Mouse (Mus musculus) heart, embryonic 12.5 days (tissue): ENCODE data around the gene Il11ra1. TPM values are rescaled to one million over a fixed set of nuclear protein-coding genes. Genes with fewer than 3 reads are reported as not detected.
A peak's percentile ranks its signal among the peaks of the same experiment; 100 is the strongest.
"Not testable (repeated sequence)": the region's sequence is repeated elsewhere in the genome, so short reads cannot be mapped to it uniquely, and the experiment has no call there.

Source experiments
- ATAC-seq: fragments of 200-750 bp; cut with Nextera tagmentation; 2 replicates; pipeline ENCODE4 v1.8.0; 2017; ENCODE audit warnings: moderate TSS enrichment, moderate library complexity; ENCODE audit not compliant: insufficient number of reproducible peaks, low FRiP score
- H3K27ac ChIP-seq: fragments of 300-500 bp; sonication (generic); 2 replicates; pipeline ENCODE4 v1.5.1; 2016; ENCODE audit warnings: mild to moderate bottlenecking, moderate library complexity; ENCODE audit not compliant: poor library complexity, severe bottlenecking
- H3K27me3 ChIP-seq: fragments of 300-500 bp; sonication (generic); replicated peaks from 2 replicates; pipeline ENCODE4 v1.6.1; 2016; ENCODE audit warnings: mild to moderate bottlenecking, moderate library complexity
- H3K36me3 ChIP-seq: fragments of 300-500 bp; sonication (generic); 2 replicates; pipeline ENCODE4 v1.6.1; 2016; ENCODE audit warnings: mild to moderate bottlenecking, moderate library complexity
- H3K4me1 ChIP-seq: fragments of 300-500 bp; sonication (generic); replicated peaks from 2 replicates; pipeline ENCODE4 v1.6.1; 2016; ENCODE audit warnings: mild to moderate bottlenecking
- H3K4me2 ChIP-seq: fragments of 300-500 bp; sonication (generic); 2 replicates; pipeline ENCODE4 v1.6.1; 2016; ENCODE audit warnings: mild to moderate bottlenecking, moderate library complexity
- H3K4me3 ChIP-seq: fragments of 300-500 bp; sonication (generic); 2 replicates; pipeline ENCODE4 v1.5.1; 2016; ENCODE audit warnings: mild to moderate bottlenecking
- H3K9ac ChIP-seq: fragments of 300-500 bp; sonication (generic); 2 replicates; pipeline ENCODE4 v1.6.1; 2016; ENCODE audit warnings: mild to moderate bottlenecking, moderate library complexity
- H3K9me3 ChIP-seq: fragments of 300-500 bp; sonication (generic); replicated peaks from 2 replicates; pipeline ENCODE4 v1.6.1; 2016; ENCODE audit warnings: mild to moderate bottlenecking, moderate library complexity
- whole genome bisulfite sequencing: fragments of 180-500 bp; shearing (Covaris S2); methylation state at CpG from one replicate; pipeline ENCODE4 v1.1.7; 2016; 5-methylcytosine and 5-hydroxymethylcytosine counted together
- polyA plus RNA-seq: library from polyadenylated mRNA; unstranded; fragments of >200 nt; fragmentation: Nextera tagmentation; extraction: Ambion mirVana; gene quantifications from 2 replicates; pipeline ENCODE4 v1.2.1, GENCODE M21; 2016

Il11ra1 gene
- polyA plus RNA-seq, 1 experiment from 2014 or later: 148 TPM

GRCm38 (mm10) chr4:41679291-41679690, 20.5 kb upstream of the Il11ra1 start:
- peak; percentile 46 for ATAC-seq
- no peak overlapping the region for H3K4me3 ChIP-seq
- no peak overlapping the region for H3K4me2 ChIP-seq
- no peaks in the 10 kb centered on the region for H3K36me3 ChIP-seq
- peak overlapping the region; percentile 52; the same call in 1 of the 2 replicates for H3K9ac ChIP-seq
- H3K27ac ChIP-seq: no peak overlapping the region; the same call in 1 of the 2 replicates
- H3K9me3 ChIP-seq: no peaks in the 10 kb centered on the region
- peaks cover 29% of the 10 kb centered on the region for H3K27me3 ChIP-seq
- WGBS: no CpG with 5 or more reads among the region's 2 CpGs
- H3K4me1 ChIP-seq: peaks cover 67% of the 10 kb centered on the region

- Histone ChIP-seq H3K9ac (no peak overlapping the region), H3K4me3 (no peak overlapping the region), H3K27ac (no peak overlapping the region), H3K9me3 (no peaks in the 10 kb centered on the region), H3K36me3 (no peaks in the 10 kb centered on the region), H3K27me3 (peaks cover 20% of the 10 kb centered on the region), H3K4me1 (peaks cover 59% of the 10 kb centered on the region), H3K4me2 (no peak overlapping the region)
- ATAC-seq: no peak
- 54% methylated on average over 4 of the region's 4 CpGs for WGBS
Observed at GRCm38 (mm10) chr4:41681176-41681575, 18.6 kb upstream of the Il11ra1 start.

DNA sequence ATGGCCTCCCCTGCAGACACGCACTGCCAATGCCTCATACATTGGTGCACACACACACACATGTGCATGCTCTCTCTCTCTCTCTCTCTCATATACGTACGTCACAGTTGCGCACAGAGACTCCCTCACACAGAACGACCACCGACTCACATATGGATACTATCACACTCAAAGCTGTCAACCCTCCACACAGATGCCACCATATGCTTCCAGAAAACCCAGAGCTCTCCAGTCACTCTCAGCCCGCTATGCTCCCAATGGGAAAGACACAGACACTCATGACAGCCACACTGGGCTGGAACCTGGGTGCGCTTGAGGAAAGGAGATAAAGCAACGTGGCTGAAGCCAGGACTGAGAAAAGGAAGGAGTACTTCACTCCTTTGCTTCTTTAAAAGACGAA, 17.8 kb upstream of the Il11ra1 start:
- peaks cover 15% of the 10 kb centered on the region for H3K27me3 ChIP-seq

DNA sequence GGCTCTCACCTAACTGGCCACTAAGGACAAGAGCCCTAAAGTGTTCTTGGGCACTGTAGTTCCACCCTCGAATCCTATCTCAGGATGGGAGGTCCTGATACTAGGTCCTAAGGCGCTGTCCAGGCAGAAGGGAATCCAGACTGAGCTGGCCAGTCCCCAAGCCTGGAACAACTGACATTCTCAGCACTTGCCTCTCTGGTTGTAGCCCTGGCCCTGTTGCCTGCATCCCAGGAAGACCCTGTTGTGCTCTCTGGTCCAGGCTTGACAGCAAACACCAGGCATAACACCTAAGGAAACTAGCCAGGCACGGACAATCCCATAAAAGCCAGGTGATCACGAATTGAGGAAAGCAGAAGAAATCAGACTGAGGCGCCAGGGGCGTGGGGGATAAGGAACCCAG, 17.0 kb upstream of the Il11ra1 start:
- peak overlapping the region; percentile 9 for H3K27ac ChIP-seq
- peak overlapping the region; percentile 58 for H3K4me2 ChIP-seq
- peaks cover 15% of the 10 kb centered on the region for H3K27me3 ChIP-seq
- H3K9me3 ChIP-seq: no peaks in the 10 kb centered on the region
- H3K4me1 ChIP-seq: peaks cover 43% of the 10 kb centered on the region
- no peak overlapping the region; the same call in 1 of the 2 replicates for H3K4me3 ChIP-seq
- WGBS: 17% methylated on average over 6 of the region's 6 CpGs
- H3K36me3 ChIP-seq: no peaks in the 10 kb centered on the region
- ATAC-seq: no peak
- 0 out of 2 replicates have a peak overlapping the region, but pooled peaks have one; percentile 37 for H3K9ac ChIP-seq

More for the DNA sequence above, 17.8 kb upstream of the Il11ra1 start:
- H3K4me2 ChIP-seq: no peak overlapping the region
- H3K36me3 ChIP-seq: no peaks in the 10 kb centered on the region
- peaks cover 51% of the 10 kb centered on the region for H3K4me1 ChIP-seq
- no peak overlapping the region for H3K9ac ChIP-seq
- WGBS: 59% methylated on average over 10 of the region's 10 CpGs
- no peaks in the 10 kb centered on the region for H3K9me3 ChIP-seq
- H3K4me3 ChIP-seq: no peak overlapping the region
- no peak for ATAC-seq
- no peak overlapping the region for H3K27ac ChIP-seq

DNA sequence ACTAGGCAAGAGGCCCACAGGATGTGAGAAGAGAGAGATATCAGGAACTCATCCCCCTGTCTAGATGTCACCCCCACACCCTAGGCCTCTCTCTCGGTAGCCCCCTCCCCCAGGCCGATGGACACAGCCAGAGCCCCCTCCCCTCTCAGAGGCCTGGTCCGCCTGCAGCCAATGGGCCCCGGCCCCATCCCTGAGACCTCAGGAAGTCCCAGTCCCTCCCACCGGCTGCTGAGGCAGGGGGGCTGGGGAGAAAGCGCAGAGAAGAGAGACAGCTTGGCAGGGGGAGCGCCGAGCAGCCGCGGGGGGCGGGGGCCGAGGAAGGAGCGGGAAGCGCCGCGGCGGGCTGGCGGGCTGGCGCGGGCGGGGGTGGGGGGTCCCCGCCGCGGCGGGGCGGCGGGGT, 16.5 kb upstream of the Il11ra1 start:
- H3K27ac ChIP-seq, H3K36me3 ChIP-seq, H3K9me3 ChIP-seq, H3K9ac ChIP-seq: not testable (repeated sequence)
- ATAC-seq: peak; percentile 61
- Histone ChIP-seq H3K27me3 (peaks cover 15% of the 10 kb centered on the region), H3K4me2 (peak overlapping the region; percentile 58), H3K4me1 (peaks cover 38% of the 10 kb centered on the region), H3K4me3 (peak overlapping the region; percentile 36)
- WGBS: 2% methylated on average over 5 of the region's 27 CpGs

- Histone ChIP-seq H3K4me1 (peaks cover 30% of the 10 kb centered on the region), H3K27me3 (peaks cover 15% of the 10 kb centered on the region), H3K4me3 (peak overlapping the region; percentile 27; the same call in 1 of the 2 replicates), H3K4me2 (peak overlapping the region; percentile 55), H3K27ac (peak overlapping the region; percentile 51)
- not testable (repeated sequence) for ATAC-seq, H3K9me3 ChIP-seq, H3K9ac ChIP-seq, H3K36me3 ChIP-seq
- under 1% methylated on average over 25 of the region's 27 CpGs for WGBS
Observed at GRCm38 (mm10) chr4:41684131-41684930, 15.5 kb upstream of the Il11ra1 start.

DNA sequence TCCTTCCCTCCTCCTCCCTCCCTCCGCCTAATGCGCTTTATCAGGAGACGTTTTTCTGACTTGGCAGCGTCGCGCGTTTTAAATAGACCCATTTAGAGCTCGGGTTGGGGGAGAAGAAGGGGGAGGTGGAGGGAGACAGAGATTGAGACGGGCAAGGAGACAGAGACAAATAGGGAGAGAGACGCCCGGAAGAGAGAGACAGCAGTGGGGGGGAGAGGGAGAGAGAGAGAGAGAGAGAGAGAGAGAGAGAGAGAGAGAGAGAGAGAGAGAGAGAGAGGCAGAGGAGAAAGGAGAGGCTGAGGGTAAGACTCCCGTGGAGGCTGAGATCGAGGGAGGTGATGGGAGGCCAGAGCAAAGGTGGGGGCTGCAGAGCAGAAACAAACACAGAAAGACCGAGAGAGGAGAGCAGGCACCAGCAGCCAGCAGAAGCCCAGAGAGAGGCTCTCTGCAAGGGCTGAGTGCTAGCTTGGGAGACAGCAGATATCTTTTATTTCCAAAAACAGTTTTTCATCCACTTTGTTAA, 14.8 kb upstream of the Il11ra1 start:
- Histone ChIP-seq H3K4me1 (peaks cover 23% of the 10 kb centered on the region), H3K4me2 (peak overlapping the region; percentile 55)

GRCm38 (mm10) chr4:41685882-41686492, 13.8 kb upstream of the Il11ra1 start:
- 65% methylated on average over 10 of the region's 10 CpGs for WGBS
- not testable (repeated sequence) for H3K36me3 ChIP-seq, H3K4me3 ChIP-seq, H3K27ac ChIP-seq, H3K9ac ChIP-seq, ATAC-seq, H3K4me2 ChIP-seq, H3K9me3 ChIP-seq
- Histone ChIP-seq H3K4me1 (peaks cover 15% of the 10 kb centered on the region), H3K27me3 (peaks cover 15% of the 10 kb centered on the region)

More for the DNA sequence above, 14.8 kb upstream of the Il11ra1 start:
- H3K9ac ChIP-seq, H3K9me3 ChIP-seq, H3K36me3 ChIP-seq, H3K27ac ChIP-seq, ATAC-seq: not testable (repeated sequence)
- 0 out of 2 replicates have a peak overlapping the region, but pooled peaks have one; percentile 8 for H3K4me3 ChIP-seq
- peaks cover 15% of the 10 kb centered on the region for H3K27me3 ChIP-seq
- 0% methylated on average over 13 of the region's 14 CpGs for WGBS

- ATAC-seq, H3K27me3 ChIP-seq, H3K4me1 ChIP-seq, H3K9me3 ChIP-seq, H3K4me2 ChIP-seq, H3K9ac ChIP-seq, H3K4me3 ChIP-seq, H3K27ac ChIP-seq, H3K36me3 ChIP-seq: not testable (repeated sequence)
- 47% methylated on average over 1 of the region's 1 CpGs for WGBS
Observed at GRCm38 (mm10) chr4:41688562-41688961, 11.2 kb upstream of the Il11ra1 start.

GRCm38 (mm10) chr4:41690014-41690413, 9.8 kb upstream of the Il11ra1 start:
- not testable (repeated sequence) for H3K4me3 ChIP-seq, ATAC-seq, H3K4me2 ChIP-seq, H3K9me3 ChIP-seq, H3K27ac ChIP-seq, H3K36me3 ChIP-seq, H3K9ac ChIP-seq, H3K27me3 ChIP-seq, H3K4me1 ChIP-seq
- WGBS: no CpG with 5 or more reads among the region's 4 CpGs

GRCm38 (mm10) chr4:41693511-41693910, 6.3 kb upstream of the Il11ra1 start:
- not testable (repeated sequence) for H3K9me3 ChIP-seq, H3K36me3 ChIP-seq, H3K27ac ChIP-seq, H3K4me3 ChIP-seq, ATAC-seq, H3K4me1 ChIP-seq, H3K4me2 ChIP-seq, H3K9ac ChIP-seq
- peaks cover 16% of the 10 kb centered on the region for H3K27me3 ChIP-seq
- WGBS: 14% methylated on average over 4 of the region's 4 CpGs
